In genomic region chr8:61175876-61176275, GRCm38 (mm10) we compare ENCODE assay signal across 33 mouse cellular contexts.
"Had no signal": no experiment of that assay in that cellular context is flagged by ENCODE, and none has a peak within 500 bp of the region (broad histone marks: within the 10 kb centered on the region; RNA-seq: fewer than 3 reads in every experiment).

No protein-coding gene starts in this region.

- ATAC-seq: hindbrain, embryonic 16.5 days; hindbrain, postnatal 0 days; inflammation-experienced regulatory T-cells, adult 6 months had no signal

- H3K4me3 ChIP-seq: heart, embryonic 10.5 days; heart, embryonic 12.5 days; heart, embryonic 13.5 days; heart, embryonic 15.5 days; hindbrain, embryonic 10.5 days; hindbrain, embryonic 12.5 days; hindbrain, embryonic 13.5 days; hindbrain, embryonic 15.5 days; kidney, embryonic 15.5 days; layer of hippocampus, adult 2 months; left cerebral cortex, adult 2 months had no signal

- H3K4me1 ChIP-seq: hindbrain, embryonic 10.5 days; hindbrain, embryonic 12.5 days; kidney, embryonic 15.5 days had no signal

- H3K9me3 ChIP-seq: heart, embryonic 10.5 days; heart, embryonic 12.5 days; heart, embryonic 13.5 days; heart, embryonic 15.5 days; hindbrain, embryonic 10.5 days; hindbrain, embryonic 12.5 days; hindbrain, embryonic 13.5 days; hindbrain, embryonic 15.5 days; kidney, embryonic 15.5 days had no signal

- H3K9ac ChIP-seq: heart, embryonic 12.5 days; heart, embryonic 13.5 days; heart, embryonic 15.5 days; hindbrain, embryonic 12.5 days; hindbrain, embryonic 13.5 days; hindbrain, embryonic 14.5 days; hindbrain, embryonic 15.5 days; kidney, embryonic 15.5 days had no signal

- H3K27me3 ChIP-seq: heart, embryonic 12.5 days; heart, embryonic 15.5 days; hindbrain, embryonic 12.5 days; hindbrain, embryonic 13.5 days; hindbrain, embryonic 15.5 days; kidney, embryonic 15.5 days had no signal

- H3K36me3 ChIP-seq: heart, embryonic 10.5 days; heart, embryonic 12.5 days; heart, embryonic 13.5 days; heart, embryonic 15.5 days; hindbrain, embryonic 10.5 days; hindbrain, embryonic 12.5 days; hindbrain, embryonic 13.5 days; hindbrain, embryonic 15.5 days; kidney, embryonic 15.5 days had no signal

- H3K4me2 ChIP-seq: heart, embryonic 11.5 days; heart, embryonic 12.5 days; heart, embryonic 13.5 days; heart, embryonic 15.5 days; hindbrain, embryonic 12.5 days; hindbrain, embryonic 13.5 days; hindbrain, embryonic 14.5 days; hindbrain, embryonic 15.5 days; kidney, embryonic 15.5 days had no signal

- DNase-seq: heart, postnatal 10 days; heart, postnatal 14 days; heart, postnatal 36 days; heart, postnatal 4 days; kidney, adult 11 months; kidney, adult 18-20 months; kidney, adult 2 months; kidney, adult 8-10 months; kidney, adult 9 months; kidney, postnatal 10 days; kidney, postnatal 14 days; kidney, postnatal 25 days; kidney, postnatal 36 days; kidney, postnatal 4 days; layer of hippocampus, adult 9-11 months; layer of hippocampus, postnatal 36 days had no signal

- H3K27ac ChIP-seq: heart, embryonic 10.5 days; heart, embryonic 13.5 days; heart, embryonic 15.5 days; hindbrain, embryonic 10.5 days; hindbrain, embryonic 12.5 days; hindbrain, embryonic 13.5 days; hindbrain, embryonic 14.5 days; hindbrain, embryonic 15.5 days; hindbrain, postnatal 0 days; kidney, embryonic 15.5 days; kidney, postnatal 0 days; layer of hippocampus, adult 2 months; left cerebral cortex, adult 2 months had no signal
